In the genomic region with DNA sequence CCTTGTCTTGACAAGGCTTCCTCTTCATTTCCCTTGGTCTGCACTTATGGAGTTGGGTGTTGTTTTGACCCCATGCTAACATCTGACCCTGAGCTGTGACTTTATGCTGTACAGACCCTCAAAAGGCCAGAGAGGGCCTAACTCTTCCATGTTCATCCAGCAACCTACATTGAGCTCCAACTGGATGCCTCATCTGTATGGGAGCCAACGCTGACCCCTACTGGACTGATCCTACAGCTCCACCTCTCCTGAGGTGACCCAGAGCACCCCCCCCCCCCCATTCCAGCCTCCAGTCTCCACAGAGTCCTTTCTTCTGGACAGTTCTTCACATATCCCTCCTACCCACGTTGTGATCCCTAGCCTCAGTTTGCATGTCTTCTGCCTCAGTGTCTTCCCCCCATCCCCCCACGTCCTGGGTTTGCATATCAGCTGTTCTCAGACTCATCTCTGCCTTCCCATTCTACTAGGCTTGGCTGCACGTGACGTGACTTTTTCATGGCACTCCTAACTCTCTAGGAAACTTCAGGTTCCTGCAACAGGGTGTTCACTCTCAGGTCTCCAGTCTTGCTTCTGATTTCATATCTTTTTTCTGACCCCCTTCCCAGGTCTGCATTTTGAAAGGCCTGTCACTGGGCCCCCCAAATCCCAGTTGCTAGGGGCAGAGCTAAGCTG, we compare ENCODE assay signal across 1 mouse cellular context.
TF ChIP-seq lines count a peak whose summit lies in the region.

No protein-coding gene starts in this region.

TF ChIP-seq in MEL, 35 proteins besides CTCF, POLR2A, EP300 and RAD21:
- TF ChIP-seq ETS1 (IDR thresholded peaks at IDR 0.05; ENCODE audit: low read depth, low read length) (no peak), ZC3H11A (IDR thresholded peaks at IDR 0.05; ENCODE audit: low read depth, low read length) (peak; percentile 22; the same call in 1 of the 2 replicates), RCOR1 (IDR thresholded peaks at IDR 0.05; ENCODE audit: low read depth, low read length) (no peak), SMC3 (IDR thresholded peaks at IDR 0.05; ENCODE audit: low read depth, low read length) (peak; percentile 39), TCF12 (IDR thresholded peaks at IDR 0.05; ENCODE audit: low read depth, low read length) (no peak)
